ENCODE assay signal across 17 mouse cellular contexts in the genomic region with DNA sequence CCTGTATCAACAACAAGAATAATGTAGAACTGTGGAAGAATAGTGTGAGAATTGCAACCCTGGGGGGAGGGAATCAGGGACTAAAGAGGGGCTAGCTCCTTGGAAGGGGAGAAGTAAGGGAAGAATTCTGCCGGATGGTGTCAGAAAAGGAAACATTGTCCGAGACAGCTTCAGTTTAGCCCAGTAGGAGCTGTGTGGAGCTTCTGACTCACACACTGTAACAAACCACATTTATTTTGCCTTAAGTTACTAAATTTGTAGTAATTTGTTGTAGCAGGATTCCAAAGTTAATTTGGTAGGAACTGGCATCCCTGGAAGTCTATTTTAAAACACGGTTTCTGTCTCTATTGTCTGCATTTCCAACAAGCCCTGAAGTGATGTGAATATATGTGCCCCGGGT.
"Had no signal": no experiment of that assay in that cellular context is flagged by ENCODE, and none has a peak within 500 bp of the region (broad histone marks: within the 10 kb centered on the region; RNA-seq: fewer than 3 reads in every experiment).

No protein-coding gene starts in this region.

- H3K9me3 ChIP-seq: intestine, embryonic 15.5 days; liver, embryonic 15.5 days; midbrain, embryonic 10.5 days; neural tube, embryonic 15.5 days had no signal

- H3K4me1 ChIP-seq: intestine, embryonic 15.5 days; liver, embryonic 15.5 days; midbrain, embryonic 10.5 days; neural tube, embryonic 15.5 days had no signal

- H3K9ac ChIP-seq: intestine, embryonic 15.5 days; liver, embryonic 15.5 days; neural tube, embryonic 15.5 days had no signal

- H3K4me3 ChIP-seq: intestine, embryonic 15.5 days; left cerebral cortex, adult 2 months; liver, embryonic 15.5 days; midbrain, embryonic 10.5 days; neural tube, embryonic 15.5 days had no signal

- ATAC-seq: intestine, embryonic 15.5 days; lung, postnatal 0 days had no signal

- DNase-seq: kidney, adult 18-20 months; kidney, postnatal 10 days; kidney, postnatal 4 days; lung, adult 2 months; lung, postnatal 4 days; midbrain, embryonic 14.5 days; right cerebral cortex, adult 18-20 months; right cerebral cortex, postnatal 25 days; thymus, adult 18-20 months; thymus, postnatal 14 days had no signal

- H3K27ac ChIP-seq: intestine, embryonic 15.5 days; left cerebral cortex, adult 2 months; liver, embryonic 15.5 days; midbrain, embryonic 10.5 days; neural tube, embryonic 15.5 days had no signal

- H3K27me3 ChIP-seq: intestine, embryonic 15.5 days; liver, embryonic 15.5 days; neural tube, embryonic 15.5 days had no signal

- H3K4me2 ChIP-seq: intestine, embryonic 15.5 days; liver, embryonic 11.5 days; liver, embryonic 15.5 days; neural tube, embryonic 15.5 days had no signal

- H3K36me3 ChIP-seq: intestine, embryonic 15.5 days; liver, embryonic 15.5 days; midbrain, embryonic 10.5 days; neural tube, embryonic 15.5 days had no signal
